Mouse (Mus musculus) stomach, postnatal 0 days (tissue): Measurements from ENCODE around the gene Gipc2.

Source experiments
- CTCF ChIP-seq: IDR thresholded peaks from 2 replicates; pipeline ENCODE4 v1.5.1; 2016; ENCODE audit warnings: antibody characterized with exemption, low read depth, mild to moderate bottlenecking, moderate library complexity
- EP300 ChIP-seq: optimal IDR thresholded peaks from 2 replicates; pipeline ENCODE3; 2016; ENCODE audit warnings: antibody characterized with exemption

- TF ChIP-seq CTCF (no peak), EP300 (no peak)
Measured at GRCm38 (mm10) chr3:152108560-152109259, 57.3 kb downstream of the Gipc2 start.
